Mouse (Mus musculus) forebrain, embryonic 13.5 days (tissue): ENCODE measurements at regions not wholly inside any gene's neighbourhood (a gene's known extent, or its start where the extent isn't known, plus 50 kb on each side); places are given as distances from the start of the nearest gene placed in this dataset.
"Not testable (repeated sequence)": the region's sequence is repeated elsewhere in the genome, so short reads cannot be mapped to it uniquely, and the experiment has no call there.

Experiments
- ATAC-seq: fragments of 200-750 bp; cut with Nextera tagmentation; 2 replicates; pipeline ENCODE4 v1.8.0; 2017
- H3K27ac ChIP-seq: fragments of 300-500 bp; sonication (generic); 2 replicates; pipeline ENCODE4 v1.5.1; 2015; ENCODE audit warnings: inconsistent platforms, mild to moderate bottlenecking, moderate library complexity
- H3K27me3 ChIP-seq: fragments of 300-500 bp; sonication (generic); 2 replicates; pipeline ENCODE4 v1.6.1; 2015; ENCODE audit warnings: mild to moderate bottlenecking, inconsistent platforms
- H3K36me3 ChIP-seq: fragments of 300-500 bp; sonication (generic); 2 replicates; pipeline ENCODE4 v1.6.1; 2015; ENCODE audit warnings: mild to moderate bottlenecking, inconsistent platforms; ENCODE audit not compliant: poor library complexity, severe bottlenecking
- H3K4me1 ChIP-seq: fragments of 300-500 bp; sonication (generic); 2 replicates; pipeline ENCODE4 v1.6.1; 2015; ENCODE audit warnings: inconsistent platforms
- H3K4me2 ChIP-seq: fragments of 300-500 bp; sonication (generic); 2 replicates; pipeline ENCODE4 v1.6.1; 2015; ENCODE audit warnings: inconsistent platforms, mild to moderate bottlenecking, moderate library complexity
- H3K4me3 ChIP-seq: fragments of 300-500 bp; sonication (generic); 2 replicates; pipeline ENCODE4 v1.5.1; 2015; ENCODE audit warnings: mild to moderate bottlenecking, inconsistent platforms
- H3K9ac ChIP-seq: fragments of 300-500 bp; sonication (generic); 2 replicates; pipeline ENCODE4 v1.6.1; 2015; ENCODE audit warnings: mild to moderate bottlenecking, inconsistent platforms
- H3K9me3 ChIP-seq: fragments of 300-500 bp; sonication (generic); replicated peaks from 2 replicates; pipeline ENCODE4 v1.6.1; 2016; ENCODE audit warnings: inconsistent platforms
- WGBS: fragments of 180-500 bp; shearing (Covaris S2); methylation state at CpG from one replicate; pipeline ENCODE4 v1.1.7; 2015; 5-methylcytosine and 5-hydroxymethylcytosine counted together

- Histone ChIP-seq H3K4me3 (no peak overlapping the region), H3K4me2 (no peak overlapping the region), H3K9me3 (no peaks in the 10 kb centered on the region), H3K27ac (no peak overlapping the region), H3K4me1 (no peaks in the 10 kb centered on the region), H3K9ac (no peak overlapping the region), H3K27me3 (no peaks in the 10 kb centered on the region), H3K36me3 (no peaks in the 10 kb centered on the region)
- 36% methylated on average over 3 of the region's 3 CpGs for WGBS
- no peak for ATAC-seq
These were observed 78.1 kb upstream of the Ehbp1 start for GRCm38 (mm10) chr11:22420003-22420723.

GRCm38 (mm10) chr11:22421762-22422161 lies 79.7 kb upstream of the Ehbp1 start:
- ATAC-seq = no peak
- H3K4me1 ChIP-seq = no peaks in the 10 kb centered on the region
- H3K4me3 ChIP-seq = no peak overlapping the region
- no peaks in the 10 kb centered on the region for H3K27me3 ChIP-seq
- H3K9me3 ChIP-seq = no peaks in the 10 kb centered on the region
- no peak overlapping the region for H3K4me2 ChIP-seq
- H3K36me3 ChIP-seq = no peaks in the 10 kb centered on the region
- H3K9ac ChIP-seq = no peak overlapping the region
- 84% methylated on average over 3 of the region's 3 CpGs for WGBS
- no peak overlapping the region for H3K27ac ChIP-seq

GRCm38 (mm10) chr11:22437140-22437850 lies 74.6 kb upstream of the Tmem17 start:
- H3K9ac ChIP-seq = no peak overlapping the region
- H3K4me3 ChIP-seq = no peak overlapping the region
- H3K4me2 ChIP-seq = no peak overlapping the region
- H3K27ac ChIP-seq = no peak overlapping the region
- no peaks in the 10 kb centered on the region for H3K4me1 ChIP-seq
- H3K27me3 ChIP-seq = no peaks in the 10 kb centered on the region
- no peaks in the 10 kb centered on the region for H3K9me3 ChIP-seq
- peak; percentile 90 for ATAC-seq
- H3K36me3 ChIP-seq = no peaks in the 10 kb centered on the region
- WGBS = 12% methylated on average over 5 of the region's 5 CpGs

- no peak overlapping the region for H3K27ac ChIP-seq
These were observed 74.1 kb upstream of the Tmem17 start for GRCm38 (mm10) chr11:22437851-22438215.

GRCm38 (mm10) chr11:22438441-22439066 lies 73.3 kb upstream of the Tmem17 start:
- Histone ChIP-seq H3K9ac (no peak overlapping the region), H3K9me3 (no peaks in the 10 kb centered on the region), H3K4me2 (no peak overlapping the region), H3K27ac (no peak overlapping the region), H3K36me3 (no peaks in the 10 kb centered on the region), H3K4me1 (no peaks in the 10 kb centered on the region), H3K27me3 (no peaks in the 10 kb centered on the region), H3K4me3 (no peak overlapping the region)
- 91% methylated on average over 2 of the region's 2 CpGs for WGBS
- ATAC-seq = no peak

More at GRCm38 (mm10) chr11:22437851-22438215, 74.1 kb upstream of the Tmem17 start:
- H3K4me3 ChIP-seq = no peak overlapping the region
- H3K9ac ChIP-seq = no peak overlapping the region
- no peaks in the 10 kb centered on the region for H3K9me3 ChIP-seq
- no peak overlapping the region for H3K4me2 ChIP-seq
- H3K36me3 ChIP-seq = no peaks in the 10 kb centered on the region
- ATAC-seq = no peak
- 86% methylated on average over 5 of the region's 5 CpGs for WGBS
- no peaks in the 10 kb centered on the region for H3K4me1 ChIP-seq
- H3K27me3 ChIP-seq = no peaks in the 10 kb centered on the region

GRCm38 (mm10) chr11:22440521-22440920 lies 71.4 kb upstream of the Tmem17 start:
- no peaks in the 10 kb centered on the region for H3K36me3 ChIP-seq
- 74% methylated on average over 2 of the region's 2 CpGs for WGBS
- no peak overlapping the region for H3K4me3 ChIP-seq
- no peak overlapping the region for H3K27ac ChIP-seq
- no peaks in the 10 kb centered on the region for H3K4me1 ChIP-seq
- H3K4me2 ChIP-seq = no peak overlapping the region
- H3K27me3 ChIP-seq = no peaks in the 10 kb centered on the region
- peak; percentile 55; the same call in 1 of the 2 replicates for ATAC-seq
- no peaks in the 10 kb centered on the region for H3K9me3 ChIP-seq
- no peak overlapping the region for H3K9ac ChIP-seq

GRCm38 (mm10) chr11:22453161-22453560 lies 58.7 kb upstream of the Tmem17 start:
- H3K27ac ChIP-seq = no peak overlapping the region
- no peak overlapping the region for H3K4me3 ChIP-seq
- no peak overlapping the region for H3K4me2 ChIP-seq
- no peak for ATAC-seq
- H3K9ac ChIP-seq = no peak overlapping the region
- no peaks in the 10 kb centered on the region for H3K27me3 ChIP-seq
- no peaks in the 10 kb centered on the region for H3K36me3 ChIP-seq
- H3K4me1 ChIP-seq = no peaks in the 10 kb centered on the region
- no peaks in the 10 kb centered on the region for H3K9me3 ChIP-seq

- no peak for ATAC-seq
- H3K4me1 ChIP-seq = peaks cover 11% of the 10 kb centered on the region
- no peaks in the 10 kb centered on the region for H3K9me3 ChIP-seq
- 95% methylated on average over 9 of the region's 9 CpGs for WGBS
- no peaks in the 10 kb centered on the region for H3K27me3 ChIP-seq
- no peaks in the 10 kb centered on the region for H3K36me3 ChIP-seq
- no peak overlapping the region for H3K4me3 ChIP-seq
- H3K27ac ChIP-seq = no peak overlapping the region
- H3K4me2 ChIP-seq = no peak overlapping the region
- no peak overlapping the region for H3K9ac ChIP-seq
These were observed 55.6 kb upstream of the Tmem17 start for GRCm38 (mm10) chr11:22456286-22456685.

- WGBS = 91% methylated on average over 2 of the region's 2 CpGs
- H3K27ac ChIP-seq = no peak overlapping the region
- H3K9me3 ChIP-seq = no peaks in the 10 kb centered on the region
- peaks cover 11% of the 10 kb centered on the region for H3K4me1 ChIP-seq
- no peak overlapping the region for H3K4me3 ChIP-seq
- ATAC-seq = no peak
- H3K27me3 ChIP-seq = no peaks in the 10 kb centered on the region
- H3K4me2 ChIP-seq = no peak overlapping the region
- no peaks in the 10 kb centered on the region for H3K36me3 ChIP-seq
- no peak overlapping the region for H3K9ac ChIP-seq
These were observed 54.7 kb upstream of the Tmem17 start for GRCm38 (mm10) chr11:22457220-22457619.

GRCm38 (mm10) chr11:22458951-22459703 lies 52.8 kb upstream of the Tmem17 start:
- Histone ChIP-seq H3K9ac (no peak overlapping the region), H3K27ac (0 out of 2 replicates have a peak overlapping the region, but pooled peaks have one; percentile 3), H3K36me3 (no peaks in the 10 kb centered on the region), H3K4me1 (peaks cover 11% of the 10 kb centered on the region), H3K4me3 (no peak overlapping the region), H3K4me2 (no peak overlapping the region), H3K9me3 (no peaks in the 10 kb centered on the region), H3K27me3 (no peaks in the 10 kb centered on the region)
- 51% methylated on average over 5 of the region's 5 CpGs for WGBS
- peak; percentile 77 for ATAC-seq

- H3K4me3 ChIP-seq, H3K9ac ChIP-seq, H3K36me3 ChIP-seq, ATAC-seq, H3K4me2 ChIP-seq, H3K9me3 ChIP-seq, H3K27me3 ChIP-seq, H3K27ac ChIP-seq: not testable (repeated sequence)
- H3K4me1 ChIP-seq = peaks cover 11% of the 10 kb centered on the region
- WGBS = 91% methylated on average over 8 of the region's 8 CpGs
These were observed 50.7 kb upstream of the Tmem17 start for GRCm38 (mm10) chr11:22461019-22461735.
